Mouse (Mus musculus) T-cell, adult 2 months (primary cell): Measurements from ENCODE around the gene Cnn3.

Experiments
- DNase-seq: peaks from one replicate; pipeline ENCODE4 v3.0.0; 2022; ENCODE audit warnings: low spot score

The Cnn3 gene

DNA sequence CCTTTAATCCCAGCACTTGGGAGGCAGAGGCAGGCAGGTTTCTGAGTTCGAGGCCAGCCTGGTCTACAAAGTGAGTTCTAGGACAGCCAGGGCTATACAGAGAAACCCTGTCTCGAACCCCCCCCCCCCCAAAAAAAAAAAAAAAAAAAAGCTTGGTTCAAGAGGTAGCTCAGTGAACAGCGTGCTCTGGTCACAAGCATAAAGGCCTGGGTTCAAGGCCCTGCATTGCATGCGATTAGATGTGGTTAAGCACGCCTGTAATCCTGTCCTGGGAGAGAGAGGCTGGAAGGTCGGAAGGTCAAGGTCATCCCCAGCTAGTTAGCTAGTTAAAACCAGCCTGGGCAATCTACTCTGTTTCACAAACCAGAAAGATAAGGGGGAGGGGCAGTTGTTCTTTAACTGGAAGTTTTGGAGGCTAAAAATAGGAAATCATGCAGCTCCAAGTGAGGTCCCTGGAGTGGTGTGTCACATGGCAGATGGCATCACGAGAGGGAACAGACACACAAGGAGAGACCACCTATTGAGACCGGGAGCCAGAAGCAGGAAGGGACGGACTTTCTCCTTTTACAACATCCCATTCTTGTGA lies 7.4 kb upstream of the Cnn3 start:
- no peak for DNase-seq

DNA sequence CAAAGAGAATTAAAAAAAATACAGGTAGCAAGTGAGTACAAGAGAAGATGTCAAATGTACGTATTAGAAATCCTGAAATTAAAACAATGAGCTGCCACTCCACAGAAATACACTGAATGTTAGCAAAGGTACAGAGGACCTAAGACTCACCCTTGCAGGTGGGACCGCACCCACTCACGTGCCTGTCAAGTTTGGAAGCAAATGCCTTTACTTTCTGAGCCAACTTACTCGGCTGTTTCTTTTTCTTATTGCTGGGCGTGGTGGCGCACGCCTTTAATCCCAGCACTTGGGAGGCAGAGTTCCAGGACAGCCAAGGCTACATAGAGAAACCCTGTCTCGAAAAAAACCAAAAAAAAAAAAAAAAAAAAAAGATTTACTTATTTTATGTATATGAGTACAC lies 3.9 kb upstream of the Cnn3 start:
- DNase-seq = no peak

DNA sequence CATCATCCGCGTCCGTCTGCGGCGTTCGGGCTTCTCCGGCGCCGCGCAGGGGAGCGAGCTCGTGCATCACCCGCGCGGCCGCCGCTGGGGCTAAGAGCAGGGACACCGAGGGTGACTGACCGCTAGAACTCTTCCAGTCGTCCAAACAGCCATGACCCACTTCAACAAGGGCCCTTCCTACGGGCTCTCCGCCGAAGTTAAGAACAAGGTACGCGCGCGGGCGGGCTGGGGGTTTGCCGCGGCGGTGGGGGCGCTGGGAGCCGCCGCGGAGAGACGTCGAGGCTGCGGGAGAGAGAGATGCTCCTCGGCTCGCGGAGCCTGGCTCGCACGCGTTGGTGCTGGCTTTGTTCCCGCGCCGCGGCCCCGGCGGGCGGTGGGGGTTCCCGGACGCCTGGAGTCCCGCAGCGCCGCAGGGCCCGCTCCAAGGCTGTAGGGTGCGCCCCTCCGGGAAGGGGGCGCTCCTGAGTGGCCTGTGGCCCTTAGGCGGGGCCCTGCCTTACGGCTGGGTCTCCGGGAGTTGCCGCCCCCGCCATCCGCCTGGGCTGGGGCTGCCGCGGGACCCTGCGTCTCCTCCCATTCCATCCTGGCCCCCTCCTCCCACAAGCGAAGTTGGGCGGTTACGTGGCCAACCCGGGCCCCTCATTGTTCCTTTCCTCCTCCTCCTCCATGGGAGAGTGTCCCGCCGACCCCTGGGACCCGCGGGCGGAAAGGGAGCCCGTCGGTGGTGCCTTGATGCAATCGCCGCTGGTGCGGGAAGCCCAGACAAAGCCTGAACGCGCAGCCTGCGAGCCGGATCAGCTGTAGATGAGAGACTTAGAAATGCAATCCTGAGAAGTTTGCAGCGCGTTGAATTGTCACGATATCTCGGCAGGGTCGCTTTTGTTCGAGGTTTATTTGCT lies 573 bp downstream of the Cnn3 start:
- DNase-seq = peak; percentile 66

DNA sequence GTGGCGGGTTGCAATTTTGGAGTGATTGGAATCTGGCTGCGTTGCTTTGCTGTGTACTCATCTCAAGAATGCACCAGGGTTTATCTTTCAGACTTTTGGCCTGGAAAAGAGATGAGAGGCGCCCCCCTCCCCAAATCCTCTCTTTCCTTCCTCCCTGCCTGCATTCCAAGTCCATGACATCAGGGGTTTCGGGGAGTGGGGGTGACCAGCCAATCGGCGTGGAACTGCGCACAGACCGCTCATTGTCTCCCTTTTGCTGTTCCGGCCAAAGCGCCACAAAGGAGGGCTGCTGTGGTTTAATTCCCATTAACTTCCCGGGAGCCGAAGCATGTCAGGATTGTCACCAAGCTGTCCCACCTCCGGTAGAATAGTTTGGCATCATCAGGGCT lies 1.2 kb downstream of the Cnn3 start:
- no peak for DNase-seq

DNA sequence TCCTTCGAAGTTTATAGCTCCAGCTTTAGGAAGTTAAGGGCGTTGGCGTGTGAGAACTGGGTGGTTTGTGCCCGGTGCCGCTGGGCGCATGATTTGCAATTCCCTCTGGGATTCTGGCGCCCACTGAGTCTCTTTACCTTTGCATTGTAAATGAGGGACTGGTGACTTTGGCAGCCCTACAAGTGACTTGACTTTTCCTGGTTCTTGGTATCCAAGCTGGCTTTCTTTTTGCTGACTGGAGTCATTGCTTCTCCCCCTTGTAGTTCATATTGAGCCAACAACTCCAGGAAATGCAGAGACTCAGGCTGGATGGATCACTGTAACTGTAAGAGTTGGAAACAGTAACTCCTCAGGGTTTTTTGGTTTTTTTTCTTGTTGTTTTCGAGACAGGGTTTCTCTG lies 1.9 kb downstream of the Cnn3 start:
- no peak for DNase-seq

DNA sequence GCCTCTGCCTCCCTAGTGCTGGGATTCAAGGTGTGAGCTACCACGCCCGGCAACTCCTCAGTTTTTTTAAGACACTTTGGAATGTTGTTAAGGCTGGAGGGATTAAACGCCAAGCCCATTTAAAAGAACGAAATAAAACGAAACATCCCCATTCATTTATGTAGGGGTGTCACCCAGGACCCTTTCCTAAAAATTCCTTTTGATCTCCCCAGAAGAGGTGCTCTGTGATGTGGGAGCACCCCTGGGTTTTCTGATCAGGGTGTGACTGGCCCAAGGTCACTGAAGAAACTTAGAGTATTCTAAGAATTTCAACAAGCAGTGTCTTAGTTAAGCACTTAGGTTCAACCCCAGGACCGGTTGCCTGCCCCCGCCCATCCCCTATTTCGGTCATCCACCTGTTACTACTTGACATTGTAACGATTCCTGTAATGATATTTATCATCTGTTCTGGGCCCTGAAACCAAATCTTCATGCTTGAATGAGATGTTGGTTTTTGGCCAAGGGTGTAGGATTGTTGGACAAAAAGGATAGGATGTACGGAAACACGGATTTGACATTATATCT lies 2.5 kb downstream of the Cnn3 start:
- DNase-seq = no peak

DNA sequence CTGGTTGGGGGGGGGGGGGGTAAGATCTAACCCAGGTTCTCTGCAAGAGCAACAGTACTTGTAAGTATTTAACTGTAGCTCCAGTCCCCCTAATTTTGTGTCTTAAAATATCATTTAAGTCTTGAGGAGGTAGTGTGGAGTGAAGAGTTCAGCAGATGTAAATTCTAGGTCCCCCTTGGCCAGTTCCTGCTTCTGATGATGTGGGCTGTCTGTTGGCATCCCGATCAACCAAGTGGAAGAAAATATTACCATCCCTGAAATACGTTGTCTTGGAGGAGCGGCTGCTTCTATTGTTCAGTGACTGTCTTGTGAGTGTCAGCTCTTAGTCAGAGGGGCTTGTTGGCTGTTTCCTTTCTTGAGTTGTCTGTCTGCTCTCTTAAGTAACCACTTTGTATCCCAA lies 3.2 kb downstream of the Cnn3 start:
- DNase-seq = no peak

DNA sequence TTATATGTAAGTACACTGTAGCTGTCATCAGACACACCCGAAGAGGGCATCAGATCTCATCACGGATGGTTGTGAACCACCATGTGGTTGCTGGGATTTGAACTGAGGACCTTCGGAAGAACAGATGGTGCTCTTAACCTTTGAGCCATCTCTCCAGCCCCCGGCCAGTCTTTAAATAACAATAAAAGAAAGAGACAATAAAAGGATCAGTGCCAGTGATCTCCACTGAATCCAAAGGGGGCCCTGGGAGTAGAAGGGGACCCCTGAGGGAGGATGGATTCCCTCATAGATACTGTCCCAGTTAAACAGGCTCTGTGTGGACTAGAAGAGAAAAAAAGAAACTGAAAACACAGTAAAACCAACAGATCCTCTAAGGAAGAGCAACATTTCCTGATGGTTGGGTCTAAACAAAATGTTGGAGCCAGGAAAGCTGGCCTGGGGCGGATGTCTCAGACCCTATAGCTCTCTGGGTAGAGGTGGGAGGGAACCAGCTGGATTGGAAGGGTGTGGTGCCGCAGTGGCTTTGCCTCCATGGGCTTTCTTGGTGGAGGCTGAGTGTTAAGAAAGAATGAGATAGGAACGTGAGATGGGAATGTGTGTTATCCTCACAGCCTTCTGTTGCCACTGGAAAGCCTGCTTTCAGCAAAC lies 4.1 kb downstream of the Cnn3 start:
- no peak for DNase-seq

DNA sequence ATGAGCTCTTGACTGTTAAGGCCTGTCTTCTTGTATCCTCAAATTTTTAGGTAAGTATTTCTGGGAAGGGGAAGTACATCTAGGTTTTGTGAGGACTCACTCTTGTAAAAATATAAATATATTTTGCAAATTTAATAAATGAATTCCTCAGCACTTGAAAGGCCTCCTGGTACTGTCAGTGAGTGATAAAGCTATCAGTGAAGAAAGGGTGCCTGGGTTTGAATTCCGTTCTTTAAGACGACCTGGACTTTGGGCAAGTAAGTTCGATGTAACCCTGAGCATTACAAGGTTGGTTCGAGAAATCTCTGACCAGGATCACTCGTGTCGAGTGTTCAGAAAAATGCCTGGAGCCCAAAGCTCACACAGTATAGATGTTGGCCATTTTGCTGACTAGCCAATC lies 7.1 kb downstream of the Cnn3 start:
- DNase-seq = no peak

DNA sequence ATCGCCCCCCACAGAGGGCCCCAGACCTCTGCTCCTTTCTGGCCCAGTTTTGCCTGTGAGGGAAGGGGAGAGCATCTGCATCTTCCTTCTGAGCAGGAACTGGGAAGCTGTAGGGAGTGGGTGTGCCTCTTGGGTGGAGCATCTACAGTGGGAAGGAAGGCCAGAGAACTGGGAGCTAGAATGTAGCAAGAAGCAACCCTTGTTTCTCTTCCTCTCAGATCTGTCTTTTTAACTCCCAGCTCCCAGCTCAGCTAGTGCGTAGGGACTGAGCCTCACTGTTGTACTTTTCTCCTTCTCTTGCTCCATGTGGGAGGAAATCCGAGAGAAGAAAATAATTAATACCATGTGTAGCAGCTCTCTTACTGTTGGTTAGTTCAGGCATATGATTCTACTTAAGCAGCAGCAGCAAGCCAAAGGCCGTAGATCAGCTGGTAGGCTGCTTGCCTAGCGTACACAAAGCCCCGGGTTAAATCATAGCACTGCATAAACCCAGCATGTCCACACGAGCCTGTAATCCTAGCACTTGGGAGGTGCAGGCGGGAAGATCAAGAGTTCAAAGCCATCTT lies 7.8 kb downstream of the Cnn3 start:
- no peak for DNase-seq

DNA sequence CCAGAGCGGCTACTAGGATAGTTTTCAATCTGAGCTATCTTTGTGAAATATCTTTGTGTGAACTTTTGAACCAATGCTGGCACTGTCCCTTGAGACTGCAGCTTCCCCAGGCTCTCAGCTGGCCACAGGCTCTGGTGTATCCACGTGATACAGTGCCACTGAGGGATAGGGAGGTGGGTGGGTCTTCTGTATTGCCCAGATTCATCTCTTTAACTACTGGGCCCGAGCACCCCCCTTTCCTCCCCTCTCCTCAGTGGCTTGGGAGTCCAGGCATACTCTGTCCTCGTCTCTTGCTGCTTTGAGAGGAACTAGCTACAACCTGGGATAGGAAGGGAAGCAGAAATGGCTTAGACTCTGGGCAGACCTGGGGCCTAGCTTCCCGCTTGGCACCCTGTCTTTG lies 9.0 kb downstream of the Cnn3 start:
- DNase-seq = no peak

DNA sequence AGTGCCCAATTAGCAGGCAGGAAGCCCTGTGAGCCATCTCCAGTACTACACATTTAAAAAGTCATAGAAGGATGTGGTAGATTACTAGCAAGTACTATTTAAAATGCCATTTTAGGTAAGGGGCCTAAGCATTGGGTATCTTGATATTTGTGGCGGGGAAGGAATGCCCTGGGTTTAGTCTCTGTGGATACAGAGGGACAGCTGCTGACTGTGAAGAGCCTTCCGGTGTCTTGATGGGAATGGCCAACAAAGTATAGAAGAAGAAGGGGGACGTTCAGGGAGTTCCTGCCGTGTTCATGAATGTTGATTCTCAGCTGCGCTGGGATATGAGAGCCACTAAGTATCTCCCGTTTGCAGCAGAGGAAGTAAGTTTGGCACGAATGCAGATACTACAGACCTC lies 10.8 kb downstream of the Cnn3 start:
- DNase-seq = no peak

DNA sequence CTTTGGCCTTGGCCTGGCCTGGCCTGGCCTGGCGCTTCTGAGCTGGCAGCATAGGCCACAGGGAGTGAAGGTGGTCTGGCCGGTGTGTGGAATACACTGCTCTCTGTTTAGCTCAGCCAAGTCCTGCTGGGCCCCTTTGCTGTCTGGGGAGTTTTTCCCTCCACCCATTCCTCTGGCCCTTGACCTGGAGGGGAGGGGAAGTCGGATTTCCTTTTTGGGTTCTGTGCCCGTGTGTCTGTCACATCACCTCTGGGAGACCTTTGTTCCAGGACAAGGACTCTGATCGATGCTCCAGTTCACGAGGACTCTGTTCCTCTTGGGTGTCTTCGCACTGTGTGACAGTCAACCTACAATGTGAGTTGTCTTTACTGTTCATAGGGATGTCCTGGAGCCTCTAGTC lies 11.7 kb downstream of the Cnn3 start:
- DNase-seq = no peak

DNA sequence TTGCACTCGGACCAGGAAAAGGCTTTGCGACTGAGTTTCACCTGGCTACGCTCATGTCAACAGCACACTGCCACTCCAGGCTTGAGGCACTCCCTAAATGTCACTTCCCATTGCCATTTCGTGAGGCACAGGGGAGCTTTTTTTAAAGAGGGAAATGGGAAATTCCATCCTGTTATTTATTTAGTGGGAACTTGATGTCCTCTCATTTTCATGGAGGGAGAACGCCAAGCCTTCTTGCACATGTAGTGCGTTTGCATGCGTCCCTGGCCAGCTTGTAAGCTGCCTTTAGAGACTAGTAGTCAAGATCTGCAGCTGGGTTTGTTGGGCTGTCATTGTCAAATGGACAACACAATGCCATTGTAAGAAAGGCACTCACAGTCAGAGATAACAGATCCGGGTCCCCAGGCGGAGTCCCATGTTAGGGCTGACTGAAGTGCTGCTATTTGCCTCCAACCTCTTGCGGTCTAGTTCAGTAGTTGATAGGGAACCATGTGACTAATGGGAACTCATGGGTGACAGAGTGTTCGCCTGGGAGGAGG lies 13.4 kb downstream of the Cnn3 start:
- no peak for DNase-seq

DNA sequence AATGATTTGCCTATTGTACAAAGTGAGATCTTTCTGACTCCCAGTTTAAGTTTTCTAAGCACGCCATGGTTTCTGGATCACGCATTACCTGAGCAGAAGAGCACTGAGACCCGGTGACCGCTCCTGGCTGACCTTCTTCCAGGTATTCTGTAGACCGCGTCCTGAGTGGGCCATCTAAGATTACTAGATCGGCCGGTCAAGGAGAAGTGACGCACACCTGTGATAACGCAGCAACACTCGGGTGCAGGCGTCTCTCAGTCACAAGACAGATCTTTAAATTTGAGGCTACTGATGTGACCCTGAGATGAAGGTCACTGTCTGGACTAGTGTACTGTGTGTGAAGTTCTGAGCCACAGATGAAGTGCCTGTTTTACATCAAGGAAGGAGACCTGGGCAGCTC lies 15.2 kb downstream of the Cnn3 start:
- DNase-seq = no peak

DNA sequence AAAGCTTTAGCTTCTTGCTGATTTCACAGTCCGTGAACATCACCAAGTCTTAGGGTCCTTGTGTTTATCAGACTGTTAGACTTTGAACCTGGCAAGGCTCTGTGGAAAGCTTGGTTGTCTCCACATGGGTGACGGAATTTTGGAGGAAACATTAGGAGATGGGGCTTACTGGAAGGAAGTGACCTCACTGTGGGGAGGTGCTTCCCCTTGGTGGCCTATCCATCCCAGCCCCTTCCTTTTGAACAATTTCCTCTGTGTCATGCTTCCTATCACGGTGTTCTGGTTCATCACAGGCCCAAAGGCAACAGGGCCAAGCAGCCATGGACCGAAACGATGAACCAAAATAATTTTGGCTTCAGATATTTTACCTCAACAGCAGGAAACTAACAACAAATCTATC lies 16.0 kb downstream of the Cnn3 start:
- DNase-seq = peak; percentile 37

DNA sequence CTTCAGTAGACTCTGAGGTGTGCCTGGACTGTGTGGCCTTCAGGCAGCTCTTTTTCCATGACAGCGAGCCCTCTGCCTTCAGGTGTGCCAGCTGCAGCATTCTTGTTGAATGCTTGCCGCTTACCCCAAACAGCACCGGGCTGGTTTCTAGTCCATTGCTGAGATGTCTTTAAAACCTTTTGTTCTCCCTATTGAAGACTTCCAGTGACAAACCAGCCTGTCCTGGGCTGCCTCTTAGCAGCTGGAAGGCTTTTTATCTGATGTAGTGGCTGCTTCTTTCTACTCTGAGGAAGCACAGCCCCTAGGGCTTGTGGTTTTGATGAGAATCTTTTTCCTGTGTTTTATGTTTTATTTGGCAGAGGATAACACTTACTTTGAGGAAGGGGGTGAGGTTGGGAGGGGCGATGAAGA lies 17.6 kb downstream of the Cnn3 start:
- DNase-seq = no peak

DNA sequence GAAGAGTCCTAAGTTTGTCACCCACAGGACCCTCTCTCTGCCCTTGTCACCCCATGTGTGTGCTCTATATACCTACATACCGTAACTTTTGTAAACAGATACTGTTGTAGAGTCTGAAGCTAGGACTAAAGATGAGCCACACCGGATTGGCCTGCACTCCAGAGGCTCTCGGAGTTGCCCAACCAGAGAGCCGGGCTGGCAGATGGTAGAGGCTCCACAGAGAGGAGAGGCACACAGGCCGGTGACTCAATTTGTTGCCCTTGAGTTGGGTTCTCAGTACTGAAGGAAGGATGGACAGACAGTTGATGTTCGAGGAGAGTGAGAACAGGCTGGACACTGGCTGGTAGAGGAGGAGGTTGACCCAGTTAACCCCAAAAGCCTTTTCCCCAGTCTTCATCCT lies 18.1 kb downstream of the Cnn3 start:
- no peak for DNase-seq

DNA sequence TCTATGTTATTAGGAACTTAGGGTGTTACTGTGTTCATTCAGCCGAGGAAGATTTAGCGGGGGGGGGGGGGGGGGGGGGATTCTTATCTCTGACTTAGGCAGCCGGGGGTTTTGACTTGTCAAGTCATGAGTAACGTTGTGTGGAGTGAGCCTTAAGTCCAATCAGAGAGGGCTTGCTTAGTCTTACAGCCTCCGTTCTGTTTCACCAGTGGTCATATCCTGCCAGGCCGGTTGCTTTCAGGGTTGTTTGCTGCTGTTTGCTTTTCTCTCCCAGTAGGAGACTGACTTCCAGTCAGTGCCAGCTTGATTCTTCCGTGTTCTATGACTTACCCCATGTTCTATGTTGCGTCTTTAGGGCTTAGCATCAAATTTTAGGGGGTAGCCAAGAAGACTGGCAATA lies 20.2 kb downstream of the Cnn3 start:
- no peak for DNase-seq

DNA sequence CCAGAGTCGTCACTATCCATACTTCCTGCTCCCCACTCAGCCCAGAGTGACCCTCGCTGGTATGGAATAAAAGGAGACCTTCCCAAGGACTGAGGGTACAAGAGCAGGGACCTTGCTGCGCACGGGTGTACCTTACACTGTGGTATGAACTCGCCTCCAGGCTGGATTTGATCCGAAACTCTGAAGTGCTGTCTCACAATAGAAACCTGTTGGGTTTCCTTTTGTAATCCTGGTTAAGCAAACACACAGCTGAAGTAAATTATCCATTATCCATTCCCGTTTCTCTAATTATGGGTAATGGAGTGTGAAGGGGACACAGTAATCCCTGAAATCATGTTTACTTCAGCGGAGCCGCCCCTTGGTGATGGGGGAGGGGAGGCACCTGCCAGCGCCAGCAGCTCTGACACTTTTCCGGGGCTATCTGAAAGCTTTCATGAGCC lies 21.8 kb downstream of the Cnn3 start:
- no peak for DNase-seq

DNA sequence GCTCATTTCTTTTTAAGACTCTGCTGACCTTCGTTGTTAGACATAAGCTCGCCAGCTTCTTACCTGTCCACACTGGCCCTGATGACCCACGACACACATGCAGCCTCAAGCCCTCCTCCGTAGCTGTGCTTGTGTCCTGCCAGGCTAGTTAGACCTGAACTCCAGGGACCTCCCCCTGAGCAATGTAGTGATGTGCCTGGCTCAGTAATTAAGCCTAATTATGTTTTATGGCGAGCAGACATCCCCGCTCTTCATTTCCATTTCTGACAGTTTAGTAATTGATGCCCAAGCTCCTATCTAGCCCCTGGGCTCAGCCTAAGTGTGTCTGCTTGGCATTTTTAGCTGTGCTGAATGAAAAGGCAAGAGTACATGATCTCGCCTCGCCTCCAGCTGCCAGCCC lies 22.3 kb downstream of the Cnn3 start:
- DNase-seq = no peak

DNA sequence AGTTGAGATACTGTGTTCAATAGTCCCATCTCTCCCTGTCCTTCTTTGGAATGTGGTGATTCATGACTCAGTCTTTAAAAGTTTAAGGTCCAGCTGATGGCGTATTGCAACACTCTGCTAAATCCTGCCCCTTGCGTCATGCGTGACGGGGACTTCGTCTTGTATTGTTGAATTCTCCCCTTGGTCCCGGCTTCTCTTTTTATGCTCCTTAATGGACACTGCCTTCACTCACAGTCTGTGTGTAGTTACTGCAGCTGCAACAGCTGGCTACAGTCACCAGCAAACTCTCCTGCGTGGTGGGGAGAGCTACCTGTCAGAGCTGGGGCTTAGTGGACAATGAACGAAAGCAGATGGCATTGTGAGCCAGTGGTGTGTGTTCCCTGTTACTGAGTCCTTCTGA lies 23.2 kb downstream of the Cnn3 start:
- no peak for DNase-seq
